Mouse (Mus musculus) embryonic fibroblast, embryonic 13.5 days (primary cell): ENCODE results near the gene Tagln2. TPM values are rescaled to one million over a fixed set of nuclear protein-coding genes. Genes with fewer than 3 reads are reported as not detected.

ENCODE experiments used
- H3K27ac ChIP-seq: 2 replicates; pipeline ENCODE4 v1.5.1; 2012; ENCODE audit warnings: low read length, control low read depth, inconsistent platforms; ENCODE audit not compliant: insufficient read depth
- H3K4me1 ChIP-seq: 2 replicates; pipeline ENCODE4 v1.6.1; 2011; ENCODE audit warnings: low read length; ENCODE audit not compliant: control insufficient read depth, insufficient read depth
- H3K4me3 ChIP-seq: 2 replicates; pipeline ENCODE4 v1.5.1; 2011; ENCODE audit warnings: mild to moderate bottlenecking, control low read depth, low read length; ENCODE audit not compliant: insufficient read depth
- CTCF ChIP-seq: IDR thresholded peaks from 2 replicates; pipeline ENCODE4 v1.5.1; 2011; ENCODE audit warnings: mild to moderate bottlenecking, control low read depth, low read length, moderate library complexity, borderline replicate concordance; ENCODE audit not compliant: insufficient read depth
- POLR2A ChIP-seq: IDR thresholded peaks from 2 replicates; pipeline ENCODE4 v1.6.1; 2011; ENCODE audit warnings: low read depth, mild to moderate bottlenecking, control low read depth, low read length, moderate library complexity
- polyA plus RNA-seq: library from polyadenylated mRNA; stranded (reverse); fragments of >200 nt; gene quantifications from 2 replicates; pipeline ENCODE4 v1.2.4, GENCODE M21; 2011; ENCODE audit warnings: low read depth; ENCODE audit not compliant: missing spikeins, insufficient read length

Gene Tagln2
- polyA plus RNA-seq, 1 experiment: 468 TPM

- H3K4me1 ChIP-seq: no peaks in the 10 kb centered on the region
- no peak for TF ChIP-seq POLR2A
- no peak for TF ChIP-seq CTCF
- H3K27ac ChIP-seq: no peak overlapping the region
- H3K4me3 ChIP-seq: no peak overlapping the region
Observed at GRCm38 (mm10) chr1:172480376-172480775, 19.5 kb upstream of the Tagln2 start.

- H3K4me1 ChIP-seq: no peaks in the 10 kb centered on the region
- no peak overlapping the region for H3K4me3 ChIP-seq
- TF ChIP-seq POLR2A (no peak), CTCF (no peak)
- no peak overlapping the region for H3K27ac ChIP-seq
Observed at GRCm38 (mm10) chr1:172481111-172481510, 18.7 kb upstream of the Tagln2 start.

- Histone ChIP-seq H3K27ac (no peak within 1 kb of the TSS), H3K4me1 (no peaks in the 10 kb centered on the region), H3K4me3 (peak within 1 kb of the TSS; percentile 52)
- no peak for TF ChIP-seq POLR2A
- TF ChIP-seq CTCF: 0 out of 2 replicates have a peak, but pooled peaks have one; percentile 29
Observed at GRCm38 (mm10) chr1:172481540-172482280, 18.1 kb upstream of the Tagln2 start, which contains the start of gene Igsf9. Igsf9 (plus strand) TSS chr1:172481788.

- Histone ChIP-seq H3K4me3 (peak overlapping the region; percentile 52), H3K4me1 (no peaks in the 10 kb centered on the region), H3K27ac (no peak overlapping the region)
- no peak for TF ChIP-seq POLR2A
- no peak for TF ChIP-seq CTCF
Observed at GRCm38 (mm10) chr1:172482518-172483360, 17.1 kb upstream of the Tagln2 start.

- no peaks in the 10 kb centered on the region for H3K4me1 ChIP-seq
Observed at GRCm38 (mm10) chr1:172483361-172483660, 16.5 kb upstream of the Tagln2 start.

GRCm38 (mm10) chr1:172484236-172484635, 15.6 kb upstream of the Tagln2 start:
- Histone ChIP-seq H3K4me1 (no peaks in the 10 kb centered on the region), H3K4me3 (no peak overlapping the region), H3K27ac (no peak overlapping the region)
- TF ChIP-seq POLR2A (no peak), CTCF (no peak)

More at GRCm38 (mm10) chr1:172483361-172483660, 16.5 kb upstream of the Tagln2 start:
- no peak overlapping the region for H3K27ac ChIP-seq
- 0 out of 2 replicates have a peak overlapping the region, but pooled peaks have one; percentile 52 for H3K4me3 ChIP-seq
- no peak for TF ChIP-seq CTCF

GRCm38 (mm10) chr1:172484671-172485070, 15.2 kb upstream of the Tagln2 start:
- H3K4me3 ChIP-seq: no peak overlapping the region
- TF ChIP-seq POLR2A (no peak), CTCF (no peak)
- H3K4me1 ChIP-seq: no peaks in the 10 kb centered on the region
- no peak overlapping the region for H3K27ac ChIP-seq

GRCm38 (mm10) chr1:172485821-172486220, 14.0 kb upstream of the Tagln2 start:
- Histone ChIP-seq H3K4me1 (no peaks in the 10 kb centered on the region), H3K4me3 (no peak overlapping the region), H3K27ac (no peak overlapping the region)

GRCm38 (mm10) chr1:172486236-172486635, 13.6 kb upstream of the Tagln2 start:
- Histone ChIP-seq H3K4me1 (no peaks in the 10 kb centered on the region), H3K4me3 (no peak overlapping the region), H3K27ac (no peak overlapping the region)
- TF ChIP-seq CTCF (no peak), POLR2A (no peak)

More at GRCm38 (mm10) chr1:172485821-172486220, 14.0 kb upstream of the Tagln2 start:
- TF ChIP-seq CTCF (no peak), POLR2A (no peak)

- Histone ChIP-seq H3K27ac (no peak overlapping the region), H3K4me3 (no peak overlapping the region), H3K4me1 (no peaks in the 10 kb centered on the region)
- TF ChIP-seq POLR2A: no peak
- TF ChIP-seq CTCF: no peak
Observed at GRCm38 (mm10) chr1:172486651-172487050, 13.2 kb upstream of the Tagln2 start.
